Mouse (Mus musculus) lung, embryonic 14.5 days (tissue): ENCODE measurements around the gene Fam196b. TPM values are rescaled to one million over a fixed set of nuclear protein-coding genes. Genes with fewer than 3 reads are reported as not detected.

Experiments used
- ATAC-seq: fragments of 200-750 bp; cut with Nextera tagmentation; 2 replicates; pipeline ENCODE4 v1.8.0; 2017; ENCODE audit warnings: mild to moderate bottlenecking, moderate TSS enrichment, moderate library complexity; ENCODE audit not compliant: insufficient read depth
- DNase-seq: peaks from one replicate; pipeline ENCODE4 v3.0.0-alpha.2; 2015
- H3K27ac ChIP-seq: fragments of 300-500 bp; sonication (generic); 2 replicates; pipeline ENCODE4 v1.5.1; 2014; ENCODE audit warnings: low read depth, mild to moderate bottlenecking, moderate library complexity
- H3K27me3 ChIP-seq: fragments of 300-500 bp; sonication (generic); 2 replicates; pipeline ENCODE4 v1.6.1; 2014; ENCODE audit warnings: low read length, control low read depth; ENCODE audit not compliant: insufficient read depth
- H3K36me3 ChIP-seq: fragments of 300-500 bp; sonication (generic); 2 replicates; pipeline ENCODE4 v1.6.1; 2014; ENCODE audit warnings: control low read depth; ENCODE audit not compliant: insufficient read depth
- H3K4me1 ChIP-seq: fragments of 300-500 bp; sonication (generic); 2 replicates; pipeline ENCODE4 v1.6.1; 2014; ENCODE audit warnings: antibody characterized with exemption, control low read depth; ENCODE audit not compliant: insufficient read depth
- H3K4me2 ChIP-seq: fragments of 300-500 bp; sonication (generic); 2 replicates; pipeline ENCODE4 v1.6.1; 2014; ENCODE audit warnings: mild to moderate bottlenecking
- H3K4me3 ChIP-seq: fragments of 300-500 bp; sonication (generic); 2 replicates; pipeline ENCODE4 v1.5.1; 2014; ENCODE audit warnings: low read depth, low read length
- H3K9ac ChIP-seq: fragments of 300-500 bp; sonication (generic); 2 replicates; pipeline ENCODE4 v1.6.1; 2014
- H3K9me3 ChIP-seq: fragments of 300-500 bp; sonication (generic); 2 replicates; pipeline ENCODE4 v1.6.1; 2016; ENCODE audit warnings: low read depth, low read length, control low read depth
- CTCF ChIP-seq: IDR thresholded peaks from 2 replicates; pipeline ENCODE4 v1.5.1; 2016; ENCODE audit warnings: antibody characterized with exemption, low read depth
- WGBS: fragments of 180-500 bp; shearing (Covaris S2); extraction: QIAGEN DNeasy Blood & Tissue Kit; methylation state at CpG from one replicate; pipeline ENCODE4 v1.1.7; 2014; 5-methylcytosine and 5-hydroxymethylcytosine counted together
- polyA plus RNA-seq: library from polyadenylated mRNA; unstranded; fragments of >200 nt; fragmentation: Nextera tagmentation; extraction: Ambion mirVana; gene quantifications from 2 replicates; pipeline ENCODE4 v1.2.1, GENCODE M21; 2014

Fam196b gene
- polyA plus RNA-seq, 1 experiment from 2014 or later = not detected

- WGBS = 77% methylated on average over 10 of the region's 10 CpGs
- ATAC-seq (no peak), DNase-seq (no peak)
- Histone ChIP-seq H3K27me3 (no peaks in the 10 kb centered on the region), H3K4me2 (no peak overlapping the region), H3K4me1 (no peaks in the 10 kb centered on the region), H3K4me3 (no peak overlapping the region), H3K9ac (no peak overlapping the region), H3K27ac (no peak overlapping the region), H3K9me3 (no peaks in the 10 kb centered on the region), H3K36me3 (no peaks in the 10 kb centered on the region)
- TF ChIP-seq CTCF = no peak
Observed at GRCm38 (mm10) chr11:34349453-34350056, 34.9 kb downstream of the Fam196b start.

- H3K9ac ChIP-seq = no peak overlapping the region
- no peaks in the 10 kb centered on the region for H3K4me1 ChIP-seq
- H3K36me3 ChIP-seq = no peaks in the 10 kb centered on the region
- no peaks in the 10 kb centered on the region for H3K27me3 ChIP-seq
- 46% methylated on average over 12 of the region's 12 CpGs for WGBS
- no peaks in the 10 kb centered on the region for H3K9me3 ChIP-seq
- no peak overlapping the region for H3K4me3 ChIP-seq
- DNase-seq (peak; percentile 17), ATAC-seq (0 out of 2 replicates have a peak, but pooled peaks have one; percentile 24)
- no peak for TF ChIP-seq CTCF
- H3K27ac ChIP-seq = no peak overlapping the region
- H3K4me2 ChIP-seq = no peak overlapping the region
Observed at GRCm38 (mm10) chr11:34355406-34355805, 40.8 kb downstream of the Fam196b start.

- Histone ChIP-seq H3K27me3 (no peaks in the 10 kb centered on the region), H3K9ac (no peak overlapping the region), H3K4me3 (no peak overlapping the region), H3K27ac (no peak overlapping the region), H3K36me3 (no peaks in the 10 kb centered on the region), H3K9me3 (no peaks in the 10 kb centered on the region), H3K4me2 (no peak overlapping the region), H3K4me1 (no peaks in the 10 kb centered on the region)
- ATAC-seq = no peak
- TF ChIP-seq CTCF = no peak
- DNase-seq = no peak
- WGBS = 29% methylated on average over 2 of the region's 2 CpGs
Observed at GRCm38 (mm10) chr11:34356109-34356508, 41.5 kb downstream of the Fam196b start.

GRCm38 (mm10) chr11:34372224-34372623 is 57.6 kb downstream of the Fam196b start:
- no peak for ATAC-seq

GRCm38 (mm10) chr11:34375557-34375956 is 60.9 kb downstream of the Fam196b start:
- no peaks in the 10 kb centered on the region for H3K9me3 ChIP-seq
- DNase-seq (no peak), ATAC-seq (no peak)
- no peak overlapping the region for H3K9ac ChIP-seq
- no peak overlapping the region for H3K4me2 ChIP-seq
- no peak for TF ChIP-seq CTCF
- H3K4me1 ChIP-seq = no peaks in the 10 kb centered on the region
- H3K27me3 ChIP-seq = no peaks in the 10 kb centered on the region
- 50% methylated on average over 1 of the region's 1 CpGs for WGBS
- H3K36me3 ChIP-seq = no peaks in the 10 kb centered on the region
- H3K27ac ChIP-seq = no peak overlapping the region
- no peak overlapping the region for H3K4me3 ChIP-seq

More at GRCm38 (mm10) chr11:34372224-34372623, 57.6 kb downstream of the Fam196b start:
- Histone ChIP-seq H3K9me3 (no peaks in the 10 kb centered on the region), H3K4me2 (no peak overlapping the region), H3K27me3 (no peaks in the 10 kb centered on the region), H3K4me3 (no peak overlapping the region), H3K36me3 (no peaks in the 10 kb centered on the region), H3K9ac (no peak overlapping the region), H3K27ac (no peak overlapping the region), H3K4me1 (no peaks in the 10 kb centered on the region)
- WGBS = 74% methylated on average over 4 of the region's 4 CpGs
- DNase-seq = no peak
- no peak for TF ChIP-seq CTCF

- no peak for TF ChIP-seq CTCF
- 82% methylated on average over 6 of the region's 6 CpGs for WGBS
Observed at GRCm38 (mm10) chr11:34377649-34378048, 63.0 kb downstream of the Fam196b start.

GRCm38 (mm10) chr11:34383501-34383900 is 68.9 kb downstream of the Fam196b start:
- Histone ChIP-seq H3K4me2 (no peak overlapping the region), H3K27me3 (no peaks in the 10 kb centered on the region), H3K4me3 (no peak overlapping the region), H3K27ac (no peak overlapping the region), H3K9me3 (no peaks in the 10 kb centered on the region), H3K9ac (no peak overlapping the region), H3K4me1 (no peaks in the 10 kb centered on the region), H3K36me3 (no peaks in the 10 kb centered on the region)
- no peak for DNase-seq
- no peak for ATAC-seq
- 74% methylated on average over 3 of the region's 3 CpGs for WGBS
- TF ChIP-seq CTCF = no peak

More at GRCm38 (mm10) chr11:34377649-34378048, 63.0 kb downstream of the Fam196b start:
- Histone ChIP-seq H3K36me3 (no peaks in the 10 kb centered on the region), H3K9ac (no peak overlapping the region), H3K4me2 (no peak overlapping the region), H3K4me3 (no peak overlapping the region), H3K27me3 (no peaks in the 10 kb centered on the region), H3K4me1 (no peaks in the 10 kb centered on the region), H3K9me3 (no peaks in the 10 kb centered on the region), H3K27ac (no peak overlapping the region)
- DNase-seq (no peak), ATAC-seq (no peak)
